ENCODE assay signal across 18 mouse cellular contexts in the genomic region with DNA sequence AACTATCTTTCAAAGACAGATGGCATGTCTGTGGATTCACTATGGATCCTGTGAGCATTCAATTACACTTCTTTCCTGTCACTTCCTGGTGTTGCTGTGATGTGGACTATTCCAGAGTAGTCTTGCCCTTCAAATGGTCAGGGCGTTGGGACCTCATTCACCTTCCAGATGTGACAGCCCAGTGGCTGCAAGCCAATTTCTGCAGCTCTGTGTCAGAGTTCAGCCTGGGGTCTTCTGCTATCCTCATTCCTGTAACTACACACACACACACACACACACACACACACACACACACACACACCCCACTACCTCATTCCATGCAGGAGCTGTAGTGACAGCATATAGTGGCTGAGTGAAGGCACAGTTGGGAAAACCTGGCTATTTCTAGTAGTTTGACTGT.
A peak's percentile ranks its signal among the peaks of the same experiment; 100 is the strongest.
DNase-seq lines count a peak whose midpoint lies in the region; ATAC-seq and TF ChIP-seq lines count a peak whose summit lies in the region.
"Had no signal": no experiment of that assay in that cellular context is flagged by ENCODE, and none has a peak within 500 bp of the region (broad histone marks: within the 10 kb centered on the region; RNA-seq: fewer than 3 reads in every experiment).

No protein-coding gene starts in this region.

- no peak overlapping the region for H3K4me3 ChIP-seq in heart, embryonic 10.5 days
- H3K4me3 ChIP-seq in heart, embryonic 14.5 days (ENCODE audit: control insufficient read depth in 1 of 2, insufficient read depth in 1 of 2, low read depth in 1 of 2, low read length in 2 of 2) = no peak overlapping the region
- H3K4me3 ChIP-seq in lung, postnatal 0 days (ENCODE audit: low read depth, low read length) = no peak overlapping the region
- H3K4me3 ChIP-seq: embryonic facial prominence, embryonic 12.5 days; forebrain, embryonic 15.5 days; hindbrain, embryonic 13.5 days had no signal

- no peaks in the 10 kb centered on the region for H3K9me3 ChIP-seq in heart, embryonic 10.5 days
- H3K9me3 ChIP-seq in heart, embryonic 14.5 days (ENCODE audit: control insufficient read depth, low read length) = no peaks in the 10 kb centered on the region
- H3K9me3 ChIP-seq in lung, postnatal 0 days (ENCODE audit: low read length) = no peaks in the 10 kb centered on the region
- H3K9me3 ChIP-seq: embryonic facial prominence, embryonic 12.5 days; forebrain, embryonic 15.5 days; hindbrain, embryonic 13.5 days had no signal

- DNase-seq in heart, embryonic 10.5 days (ENCODE audit: low spot score) = peak; percentile 91
- DNase-seq in heart, adult 9 months (ENCODE audit: low spot score in 2 of 2) = no peak
- no peak for DNase-seq in heart, postnatal 36 days
- DNase-seq in lung, postnatal 0 days (ENCODE audit: low spot score) = peak; percentile 8
- no peak for DNase-seq in lung, postnatal 25 days (ENCODE audit: low spot score)
- peak; percentile 17 to 33 for DNase-seq in heart, postnatal 10 days
- no peak for DNase-seq in cerebellum, adult 9-10 months
- DNase-seq: adrenal gland, postnatal 10 days; cerebellum, adult 11 months; cerebellum, adult 8-10 months; cerebellum, postnatal 25 days; gastrocnemius, postnatal 10 days; kidney, adult 11 months had no signal

- TF ChIP-seq EP300 in lung, postnatal 0 days (IDR thresholded peaks at IDR 0.05) = no peak

- no peak for TF ChIP-seq CTCF in lung, postnatal 0 days (IDR thresholded peaks at IDR 0.05)

- 32% methylated on average over 1 of the region's 1 CpGs for WGBS in heart, embryonic 10.5 days
- WGBS in heart, embryonic 14.5 days = 15% methylated on average over 1 of the region's 1 CpGs
- 50% methylated on average over 1 of the region's 1 CpGs for WGBS in lung, postnatal 0 days

- H3K4me1 ChIP-seq in heart, embryonic 10.5 days = peaks cover 25% of the 10 kb centered on the region; the same call in 1 of the 2 replicates
- peaks cover 4 to 20% of the 10 kb centered on the region in 2 experiments for H3K4me1 ChIP-seq in heart, embryonic 14.5 days (ENCODE audit: control insufficient read depth in 2 of 2, insufficient read depth in 2 of 2, low read length in 2 of 2)
- no peaks in the 10 kb centered on the region for H3K4me1 ChIP-seq in lung, postnatal 0 days (ENCODE audit: insufficient read depth, low read depth, low read length)
- H3K4me1 ChIP-seq: embryonic facial prominence, embryonic 12.5 days; forebrain, embryonic 15.5 days; hindbrain, embryonic 13.5 days had no signal

- H3K4me2 ChIP-seq in heart, embryonic 14.5 days (ENCODE audit: low read length) = no peak overlapping the region
- no peak overlapping the region for H3K4me2 ChIP-seq in lung, postnatal 0 days (replicated peaks; ENCODE audit: low read depth, low read length)
- H3K4me2 ChIP-seq: embryonic facial prominence, embryonic 12.5 days; forebrain, embryonic 15.5 days; hindbrain, embryonic 13.5 days had no signal

- no peaks in the 10 kb centered on the region for H3K36me3 ChIP-seq in heart, embryonic 10.5 days
- H3K36me3 ChIP-seq in heart, embryonic 14.5 days (ENCODE audit: control insufficient read depth, insufficient read depth, low read length) = no peaks in the 10 kb centered on the region
- no peaks in the 10 kb centered on the region for H3K36me3 ChIP-seq in lung, postnatal 0 days (ENCODE audit: insufficient read depth, low read length)
- H3K36me3 ChIP-seq: embryonic facial prominence, embryonic 12.5 days; forebrain, embryonic 15.5 days; hindbrain, embryonic 13.5 days had no signal

- H3K9ac ChIP-seq in heart, embryonic 14.5 days (ENCODE audit: low read length) = no peak overlapping the region
- no peak overlapping the region for H3K9ac ChIP-seq in lung, postnatal 0 days (replicated peaks; ENCODE audit: low read depth)
- H3K9ac ChIP-seq: embryonic facial prominence, embryonic 12.5 days; forebrain, embryonic 15.5 days; hindbrain, embryonic 13.5 days had no signal

- no peak overlapping the region for H3K27ac ChIP-seq in heart, embryonic 10.5 days
- H3K27ac ChIP-seq in heart, embryonic 14.5 days (replicated peaks in 1 of 2; ENCODE audit: control insufficient read depth in 1 of 2, insufficient read depth in 1 of 2, low read depth in 2 of 2, low read length in 2 of 2) = peak overlapping the region in 1 of 2 experiments; percentile 26; a peak in 1 of 4 replicates
- H3K27ac ChIP-seq in lung, postnatal 0 days (ENCODE audit: low read length) = no peak overlapping the region
- H3K27ac ChIP-seq: embryonic facial prominence, embryonic 12.5 days; forebrain, embryonic 15.5 days; hindbrain, embryonic 13.5 days; hindbrain, postnatal 0 days had no signal

- peak; percentile 66; the same call in 1 of the 2 replicates for ATAC-seq in heart, embryonic 14.5 days (ENCODE audit: insufficient number of reproducible peaks, insufficient read depth, low FRiP score, low read depth)
- ATAC-seq in lung, postnatal 0 days = no peak
- ATAC-seq: forebrain, embryonic 15.5 days; hindbrain, postnatal 0 days had no signal

- H3K27me3 ChIP-seq in heart, embryonic 10.5 days (ENCODE audit: insufficient read depth, poor library complexity, severe bottlenecking) = no peaks in the 10 kb centered on the region
- no peaks in the 10 kb centered on the region for H3K27me3 ChIP-seq in heart, embryonic 14.5 days (ENCODE audit: control insufficient read depth, insufficient read depth, low read length)
- H3K27me3 ChIP-seq in lung, postnatal 0 days (replicated peaks; ENCODE audit: insufficient read depth, low read length) = no peaks in the 10 kb centered on the region
- H3K27me3 ChIP-seq: embryonic facial prominence, embryonic 12.5 days; forebrain, embryonic 15.5 days; hindbrain, embryonic 13.5 days had no signal

- intact Hi-C loops in heart, postnatal 36 days (cut with DNase I) = no loop called here
- intact Hi-C loops in heart, postnatal 10 days (cut with DNase I) = no loop called here

Comparison
In these comparisons a context has a peak if more than half of its experiments do, and no peak if none do; other contexts are left out.
1. DNase-seq: peak in heart, embryonic 10.5 days (single experiment), lung, postnatal 0 days (single experiment) and heart, postnatal 10 days (2 of 2); none in heart, adult 9 months (0 of 2), heart, postnatal 36 days (0 of 2), lung, postnatal 25 days (single experiment) and cerebellum, adult 9-10 months (single experiment).